Mouse (Mus musculus) heart, postnatal 14 days (tissue): ENCODE data around the gene Vgll4. TPM values are rescaled to one million over a fixed set of nuclear protein-coding genes. Genes with fewer than 3 reads are reported as not detected.
A peak's percentile ranks its signal among the peaks of the same experiment; 100 is the strongest.

Source experiments
- DNase-seq, 2 experiments: peaks; one replicate each; pipeline ENCODE4 v3.0.0; 2021 to 2022
- intact Hi-C: fragments of 180-260 bp; cut with DNase I; formaldehyde crosslinking; loops from one replicate; pipeline ENCODE4 v1.15.1; 2025
- long read RNA-seq, 2 experiments: library from polyadenylated mRNA; stranded (forward); transcript quantifications; one replicate each; pipeline ENCODE4 v2.0.0; 2021
- total RNA-seq, 2 experiments: library from RNA; stranded (reverse); gene quantifications; 2 replicates each; pipeline ENCODE4 v1.2.3; 2021

Gene Vgll4
- total RNA-seq = 10 to 100 TPM; 28.4 to 29.5 TPM
- long read RNA-seq, experiment 1, partial matches to known transcripts = 0 of 6 reads
- long read RNA-seq, experiment 1, other reads (novel, unspliced or antisense) = 2 of 6 reads
- long read RNA-seq, experiment 2, partial matches to known transcripts = 0 of 2 reads
- long read RNA-seq, experiment 2, other reads (novel, unspliced or antisense) = 0 of 2 reads

DNA sequence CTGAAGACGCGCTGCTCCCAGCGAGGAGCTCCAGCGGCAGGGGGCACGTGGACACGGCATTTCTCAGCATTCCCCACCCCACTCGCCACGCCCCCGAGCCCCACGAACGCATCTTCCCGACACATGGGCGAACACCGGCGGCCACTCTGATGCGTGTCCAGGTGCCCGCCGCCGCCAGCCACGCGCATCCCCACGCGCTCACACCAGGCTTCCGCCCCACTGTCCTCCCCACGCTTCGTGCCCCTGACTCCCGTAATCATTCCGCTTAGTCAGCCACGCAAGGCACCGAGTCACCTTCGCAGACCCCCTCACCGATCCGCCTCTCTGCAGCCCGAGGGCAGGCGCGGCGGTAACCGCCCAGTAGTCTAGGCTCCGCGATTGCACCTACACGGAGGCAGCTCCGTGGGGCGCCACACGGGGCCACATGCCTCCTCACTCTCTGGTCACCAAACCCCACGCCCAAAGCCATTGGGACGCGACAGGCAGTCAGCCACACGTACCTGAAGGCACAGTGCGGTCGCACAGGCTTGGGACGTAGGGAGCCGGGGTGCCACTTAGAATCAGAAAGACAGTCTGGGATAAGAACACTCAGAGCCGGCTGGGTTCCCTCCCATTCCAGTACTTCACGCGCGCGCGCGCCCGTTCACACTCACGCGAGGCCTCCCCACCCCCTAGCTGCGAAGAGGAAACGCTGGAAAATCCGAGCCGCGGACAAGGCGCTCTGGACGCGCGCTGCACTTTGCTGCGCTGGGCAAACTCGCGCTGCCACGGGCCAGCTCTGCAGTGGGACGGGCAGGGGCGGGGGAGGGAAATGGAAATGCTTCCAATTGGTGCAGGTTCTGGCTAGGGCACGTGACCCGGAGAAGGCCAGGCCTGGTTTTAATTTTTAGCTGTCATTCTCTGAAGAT lies at the start of gene Vgll4:
TSS of gene Vgll4 (minus strand) at position 782 of the 908 bp plus-strand sequence.
- intact Hi-C loops = no loop called here
- peak; percentile 53 to 69 for DNase-seq

DNA sequence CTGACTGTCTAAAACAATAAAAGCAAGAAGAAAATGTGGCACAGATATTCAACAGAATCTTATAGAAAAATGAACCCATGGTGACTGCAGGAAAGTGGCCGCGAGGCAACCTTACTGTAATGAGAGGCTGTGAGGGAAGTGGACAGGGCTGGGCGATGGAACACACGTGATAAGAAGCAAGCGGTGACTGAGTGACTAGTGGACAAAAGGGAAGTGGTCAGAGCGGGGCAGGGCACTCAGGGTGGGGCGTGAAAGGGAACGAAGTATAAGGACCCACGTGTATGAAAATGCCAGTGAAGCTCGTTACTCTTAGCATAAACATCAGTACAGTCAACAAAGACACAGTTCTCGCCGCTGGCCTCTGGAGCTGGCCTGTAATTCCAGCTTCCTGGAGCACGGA lies 45.7 kb upstream of the Vgll4 start:
- no peak for DNase-seq
- intact Hi-C loops = no loop called here

DNA sequence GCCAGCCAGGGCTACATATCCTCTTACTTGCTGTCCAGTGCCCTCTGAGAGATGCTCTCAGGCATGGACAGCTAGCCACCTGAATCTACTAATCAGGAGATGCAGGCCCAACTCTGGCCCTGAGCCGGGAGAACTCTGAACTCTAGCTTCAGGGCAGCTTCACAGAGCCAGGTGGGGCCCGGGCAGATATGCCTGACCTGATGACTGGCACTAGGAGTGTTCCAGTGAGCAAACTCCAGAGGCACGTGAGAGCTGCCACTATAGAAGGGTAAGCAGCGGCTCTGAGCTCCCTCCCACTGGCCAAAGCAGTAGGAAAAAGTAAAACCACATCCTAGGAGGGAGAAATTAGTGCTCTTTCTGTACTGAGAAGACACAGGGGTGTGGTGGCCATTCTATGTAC lies 43.8 kb upstream of the Vgll4 start:
- no peak for DNase-seq
- intact Hi-C loops = no loop called here

DNA sequence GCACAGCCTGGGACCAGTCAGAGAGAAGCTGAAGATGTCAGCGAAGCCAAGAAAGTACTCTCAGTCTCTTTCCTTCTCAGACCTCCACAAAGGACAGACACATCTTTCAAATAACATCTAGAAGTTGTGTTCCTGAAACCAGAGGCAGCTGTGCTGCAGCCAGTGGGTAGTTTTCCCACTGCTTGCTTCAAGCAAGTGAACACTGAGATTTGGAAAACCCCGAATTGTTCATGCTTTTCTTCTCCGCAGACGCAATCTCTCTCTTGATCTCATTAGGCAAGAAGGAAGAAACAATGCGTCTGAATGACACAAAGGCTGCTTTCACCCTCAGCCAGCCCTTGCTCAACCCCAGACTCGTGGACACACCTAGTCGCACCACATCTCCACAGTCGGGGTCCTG lies 42.0 kb upstream of the Vgll4 start:
- no peak for DNase-seq
- intact Hi-C loops = no loop called here

DNA sequence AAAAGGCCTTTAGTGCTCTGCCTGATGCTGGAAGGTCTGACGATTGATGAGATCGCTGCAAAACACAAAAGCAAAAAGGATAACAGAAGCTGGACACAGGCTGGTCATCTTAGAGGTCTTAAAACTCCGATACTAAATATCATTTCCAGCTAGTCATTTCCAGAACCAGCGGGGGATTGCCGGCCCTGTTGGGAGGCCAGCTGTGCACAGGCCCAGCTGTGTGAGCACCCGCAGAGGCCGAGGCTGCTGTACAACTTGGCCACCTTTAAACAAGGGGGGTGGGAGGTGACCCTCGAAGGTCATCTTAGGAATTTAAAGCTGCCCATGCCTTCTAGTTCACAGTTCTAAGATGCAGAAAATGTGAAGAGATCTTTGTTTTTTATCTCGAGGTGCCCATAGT lies 41.0 kb upstream of the Vgll4 start:
- intact Hi-C loops = no loop called here
- DNase-seq = no peak

DNA sequence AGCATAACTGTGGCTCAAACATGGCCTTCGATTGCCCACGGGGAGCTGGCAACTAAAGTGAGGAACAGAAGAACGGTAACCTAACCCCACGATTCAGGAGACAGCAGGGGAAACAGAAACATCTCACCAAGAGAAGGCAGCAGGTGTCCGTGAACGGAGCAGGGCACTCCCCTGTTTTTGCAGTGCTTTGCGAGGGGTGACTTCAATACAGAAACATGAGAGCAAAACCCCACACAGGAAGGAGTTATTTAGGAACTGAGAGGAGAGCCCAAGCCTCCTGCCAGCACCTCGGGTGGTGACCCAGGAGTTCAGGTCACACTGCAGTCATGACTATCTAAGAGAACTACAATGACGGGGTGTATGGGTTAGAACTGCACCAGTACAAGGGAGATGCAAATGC lies 40.5 kb upstream of the Vgll4 start:
- no peak for DNase-seq
- intact Hi-C loops = no loop called here

DNA sequence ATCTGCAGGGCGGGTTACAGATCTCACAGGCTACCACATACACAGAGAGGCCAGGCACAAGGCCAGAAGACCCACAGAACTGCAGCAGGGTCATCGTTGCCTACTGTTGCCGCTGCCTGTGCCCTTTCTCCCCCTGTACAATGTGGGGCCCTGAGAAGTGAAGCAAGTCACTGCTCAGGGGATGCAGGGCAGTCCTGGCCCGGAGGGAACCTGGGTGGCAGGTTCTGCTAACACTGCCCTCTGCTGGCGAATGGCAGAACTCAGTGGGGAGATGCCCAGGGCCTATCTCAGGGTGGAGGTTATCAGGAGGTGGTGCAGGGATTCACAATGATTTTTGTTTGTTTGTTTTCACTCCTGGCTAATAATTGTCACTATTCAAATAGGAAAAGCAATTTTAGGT lies 37.9 kb upstream of the Vgll4 start:
- intact Hi-C loops = loop anchor here (1.0 to 2.0 kb wide), 2 partner anchors 79 to 283 kb away; no protein-coding TSS in a partner anchor
- DNase-seq = peak; percentile 79 to 90

DNA sequence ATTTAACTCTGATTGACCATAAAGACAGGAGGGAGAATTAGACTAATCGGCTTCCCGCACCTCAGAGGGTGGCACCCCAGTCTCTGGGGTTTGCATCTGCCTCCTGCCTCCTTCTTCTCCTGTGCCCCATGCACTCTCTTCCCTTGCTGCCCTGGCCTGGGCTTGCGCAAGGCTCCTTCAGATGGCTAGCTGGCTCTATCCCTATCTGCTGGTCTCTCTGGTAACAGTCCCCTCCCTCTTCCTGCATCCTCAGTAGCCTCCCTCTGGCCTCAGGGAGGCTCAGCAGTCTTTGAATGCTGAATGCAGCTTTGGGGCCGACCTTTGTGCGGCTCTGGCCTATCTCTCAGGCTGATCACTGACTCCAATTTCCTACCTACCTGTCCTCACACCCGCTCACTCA lies 37.2 kb upstream of the Vgll4 start:
- intact Hi-C loops = loop anchor here (1.0 to 2.0 kb wide), 2 partner anchors 79 to 282 kb away; no protein-coding TSS in a partner anchor
- peak; percentile 50 to 62 for DNase-seq

DNA sequence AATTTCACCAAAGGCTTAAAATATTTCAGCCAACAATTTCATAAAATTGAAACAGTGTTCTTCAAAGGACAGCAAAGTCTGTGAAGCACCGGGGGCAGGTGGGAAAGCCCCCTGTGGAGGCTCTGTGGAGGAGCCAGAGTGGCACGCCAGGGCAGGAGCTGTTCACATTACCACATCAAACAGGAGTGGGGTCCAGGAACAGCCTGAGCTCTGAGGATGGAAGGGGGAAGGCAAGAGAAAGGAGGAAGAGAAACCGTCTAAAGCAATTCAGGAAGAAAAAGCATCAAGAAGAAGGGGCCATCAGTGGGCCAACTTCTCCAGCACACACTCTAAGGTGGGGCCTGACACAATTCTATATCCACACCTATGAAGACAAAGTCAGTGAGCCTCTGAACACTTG lies 36.3 kb upstream of the Vgll4 start:
- intact Hi-C loops = loop anchor here (2.0 kb wide), 1 partner anchor 281 kb away; no protein-coding TSS in a partner anchor
- no peak for DNase-seq

DNA sequence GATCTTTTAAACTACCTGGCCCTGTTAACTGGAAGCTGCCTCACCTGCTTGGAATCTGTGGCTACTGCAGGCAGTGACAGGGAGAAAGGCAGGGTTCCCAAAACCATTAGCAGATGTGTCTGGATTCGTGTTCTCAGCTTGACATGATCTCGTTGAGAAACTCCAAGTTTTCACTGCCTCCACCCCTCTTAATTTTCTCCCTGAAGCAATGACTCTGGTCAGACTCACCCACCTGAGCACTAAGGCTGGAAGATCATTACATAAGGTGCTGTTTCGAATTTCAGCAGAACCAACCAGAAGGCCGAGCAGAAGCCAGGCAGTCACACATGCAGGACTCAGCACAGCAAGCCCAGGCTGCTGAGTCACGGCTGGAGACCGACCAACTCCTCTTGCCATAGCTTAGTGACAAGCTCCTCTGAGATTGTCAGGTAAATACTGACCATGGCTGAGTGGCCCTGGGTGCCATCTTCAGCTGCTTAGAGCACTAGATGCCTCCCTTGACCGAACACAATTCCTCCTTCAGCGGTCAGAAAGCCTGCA lies 35.6 kb upstream of the Vgll4 start:
- intact Hi-C loops = no loop called here
- no peak for DNase-seq

DNA sequence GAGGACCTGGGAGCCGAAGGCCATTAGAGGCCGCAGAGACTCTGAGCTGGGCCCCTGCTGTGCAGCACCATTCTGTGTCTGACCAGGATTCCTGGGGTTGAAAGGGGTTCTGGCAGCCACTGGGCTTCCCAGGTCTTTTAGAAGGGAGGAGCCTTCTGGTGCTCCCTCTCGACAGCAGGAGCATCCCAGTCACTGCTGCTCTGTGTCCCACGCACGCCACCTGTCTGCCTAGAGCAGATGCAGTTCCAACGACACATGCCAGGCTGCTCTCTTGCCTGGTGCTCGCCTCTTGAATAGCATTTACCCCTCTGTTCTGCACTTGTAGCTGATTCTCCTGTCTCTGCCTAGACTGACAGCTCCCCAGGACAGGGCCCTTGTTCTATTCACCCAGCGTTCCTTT lies 34.8 kb upstream of the Vgll4 start:
- intact Hi-C loops = no loop called here
- DNase-seq = no peak

DNA sequence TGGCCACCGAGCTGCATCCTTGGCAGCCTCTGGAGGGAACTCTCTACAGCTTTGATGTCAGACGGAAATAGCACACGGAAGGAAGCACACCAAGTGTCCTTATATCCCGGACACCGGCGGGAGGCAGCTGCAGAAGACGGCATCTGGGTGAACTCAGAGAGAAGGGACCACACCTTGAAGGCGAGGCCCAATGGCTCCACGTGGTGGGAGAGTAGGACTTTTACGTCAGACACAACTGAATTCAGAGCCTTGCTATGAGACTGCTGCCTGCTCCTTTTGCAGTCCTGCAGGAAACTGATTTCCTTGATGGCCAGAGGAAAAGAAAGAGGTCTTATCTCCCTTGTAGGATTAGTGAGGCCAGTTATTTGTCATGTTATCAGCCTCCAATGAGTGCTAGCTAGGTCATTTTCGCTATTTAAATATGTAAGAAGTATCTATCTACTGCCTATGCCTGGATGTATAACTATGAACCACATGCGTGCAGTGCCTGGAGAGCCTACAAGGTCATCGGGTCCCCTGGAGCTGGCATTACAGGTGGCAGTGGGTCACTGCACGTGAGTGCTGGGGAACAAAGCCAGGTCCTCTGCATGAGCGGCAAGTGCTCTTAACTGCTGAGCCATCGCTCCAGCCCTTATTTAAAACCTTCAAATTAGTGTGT lies 28.7 kb upstream of the Vgll4 start:
- intact Hi-C loops = no loop called here
- no peak for DNase-seq

DNA sequence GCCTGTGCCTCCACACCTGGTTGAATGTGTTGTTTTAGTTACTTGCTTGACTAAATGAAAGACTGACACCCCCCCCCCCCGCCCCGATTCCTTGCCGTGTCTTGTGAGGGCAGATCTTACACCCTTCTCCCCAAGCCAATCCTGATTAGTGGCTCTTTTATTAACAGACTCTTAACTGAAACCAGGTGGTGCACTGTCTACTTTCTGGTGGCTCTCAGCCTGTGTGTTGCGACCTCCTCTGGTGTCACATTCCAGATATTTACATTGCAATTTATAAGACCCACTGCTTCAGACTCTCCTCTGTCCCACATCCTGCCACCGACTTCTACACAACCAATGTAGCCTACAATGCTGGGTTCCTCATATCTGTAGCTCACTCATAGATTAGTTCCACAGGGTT lies 27.7 kb upstream of the Vgll4 start:
- no peak for DNase-seq
- intact Hi-C loops = no loop called here

DNA sequence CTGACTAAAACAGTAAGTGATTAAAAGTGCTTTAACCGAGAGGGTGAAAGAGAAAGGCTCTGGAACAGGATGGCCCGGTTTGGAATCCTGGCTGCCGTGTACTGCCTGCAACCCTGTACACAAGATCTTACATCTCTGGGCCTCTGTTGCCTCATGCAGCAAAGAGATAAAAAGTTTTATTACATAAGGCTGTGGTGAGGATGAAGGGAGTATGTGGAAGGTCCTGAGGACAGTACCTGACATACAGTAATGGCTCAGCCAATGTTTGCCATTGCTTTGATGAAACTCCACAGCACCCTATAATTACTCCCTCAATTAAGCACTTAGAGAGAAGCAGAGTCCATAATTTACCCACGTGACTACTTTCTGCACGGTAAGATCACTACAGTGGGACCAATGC lies 27.1 kb upstream of the Vgll4 start:
- DNase-seq = no peak
- intact Hi-C loops = no loop called here

DNA sequence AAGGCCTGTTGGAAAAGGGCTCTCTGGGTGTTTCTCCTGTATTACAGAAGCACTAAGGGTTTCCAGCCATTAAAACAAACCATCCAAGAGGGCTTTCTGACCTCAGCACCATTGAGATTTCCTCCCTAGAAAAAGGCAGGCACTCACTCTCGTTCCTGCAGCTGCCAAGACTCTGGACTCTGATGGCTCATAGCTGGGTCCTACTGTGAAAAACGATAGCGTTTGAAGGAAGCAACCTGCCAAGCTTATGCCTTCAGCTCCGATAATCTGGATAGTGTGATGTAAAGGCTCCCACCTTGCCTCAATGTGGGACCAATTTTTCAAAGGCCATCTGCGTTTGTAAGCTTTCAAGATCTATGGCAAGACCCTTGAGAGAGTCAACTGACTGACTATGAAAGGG lies 24.3 kb upstream of the Vgll4 start:
- DNase-seq = peak in 1 of 2 experiments; percentile 34
- intact Hi-C loops = no loop called here

DNA sequence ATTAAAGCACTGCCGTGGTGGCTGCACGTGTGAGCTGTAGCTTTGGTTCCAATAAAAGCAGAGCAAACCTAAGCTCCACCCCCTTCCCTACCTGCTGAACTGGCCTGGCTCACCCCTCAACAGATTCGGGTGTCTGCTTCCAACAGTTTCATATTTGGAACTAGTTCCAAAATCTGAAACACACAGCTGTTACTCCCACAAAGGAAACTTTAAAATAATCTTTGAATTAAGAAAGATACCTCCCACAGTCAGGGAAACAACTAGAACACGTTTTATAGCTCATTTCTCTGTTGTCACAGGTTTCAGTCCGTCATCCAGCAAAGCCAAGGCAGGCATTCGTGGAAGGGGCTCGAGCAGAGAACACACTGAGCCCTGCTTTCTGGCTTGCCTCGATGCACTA lies 23.9 kb upstream of the Vgll4 start:
- DNase-seq = no peak
- intact Hi-C loops = no loop called here

DNA sequence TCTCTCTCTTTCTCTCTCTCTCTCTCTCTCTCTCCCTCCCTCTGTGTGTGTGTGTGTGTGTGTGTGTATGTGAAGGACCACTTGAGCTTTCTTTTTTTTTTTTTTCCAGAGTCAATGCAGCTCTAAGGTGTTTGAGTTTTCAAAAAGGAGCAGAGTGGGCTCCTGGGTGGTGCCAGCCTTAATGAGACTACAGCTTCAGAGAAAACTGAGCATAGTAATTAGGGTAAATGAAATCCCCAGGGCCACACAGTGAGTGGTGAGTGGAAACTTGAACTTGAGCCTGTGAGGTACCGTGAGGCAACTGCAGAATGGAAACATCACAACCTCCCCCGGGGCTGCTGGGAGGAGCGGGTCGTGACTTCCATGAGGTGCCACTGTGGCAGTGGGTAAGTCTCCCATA lies 22.1 kb upstream of the Vgll4 start:
- DNase-seq = no peak
- intact Hi-C loops = no loop called here

DNA sequence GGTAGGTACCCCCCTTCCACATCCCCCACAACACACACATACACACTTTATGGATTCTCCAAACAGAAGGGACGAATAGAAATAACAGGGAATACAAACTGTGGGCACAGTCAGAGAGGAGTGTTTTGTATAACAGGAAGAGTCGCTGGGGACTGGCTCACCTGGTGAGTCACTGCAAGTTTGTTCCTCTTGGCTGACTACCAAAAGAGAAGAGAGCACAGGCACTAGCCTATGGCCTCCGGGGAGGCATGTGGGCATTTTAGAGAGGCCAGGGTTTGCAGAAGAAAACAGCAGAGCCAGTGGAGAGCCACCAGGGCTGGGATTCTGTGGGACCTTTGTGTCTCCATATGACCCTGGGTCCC lies 18.8 kb upstream of the Vgll4 start:
- no peak for DNase-seq
- intact Hi-C loops = no loop called here

DNA sequence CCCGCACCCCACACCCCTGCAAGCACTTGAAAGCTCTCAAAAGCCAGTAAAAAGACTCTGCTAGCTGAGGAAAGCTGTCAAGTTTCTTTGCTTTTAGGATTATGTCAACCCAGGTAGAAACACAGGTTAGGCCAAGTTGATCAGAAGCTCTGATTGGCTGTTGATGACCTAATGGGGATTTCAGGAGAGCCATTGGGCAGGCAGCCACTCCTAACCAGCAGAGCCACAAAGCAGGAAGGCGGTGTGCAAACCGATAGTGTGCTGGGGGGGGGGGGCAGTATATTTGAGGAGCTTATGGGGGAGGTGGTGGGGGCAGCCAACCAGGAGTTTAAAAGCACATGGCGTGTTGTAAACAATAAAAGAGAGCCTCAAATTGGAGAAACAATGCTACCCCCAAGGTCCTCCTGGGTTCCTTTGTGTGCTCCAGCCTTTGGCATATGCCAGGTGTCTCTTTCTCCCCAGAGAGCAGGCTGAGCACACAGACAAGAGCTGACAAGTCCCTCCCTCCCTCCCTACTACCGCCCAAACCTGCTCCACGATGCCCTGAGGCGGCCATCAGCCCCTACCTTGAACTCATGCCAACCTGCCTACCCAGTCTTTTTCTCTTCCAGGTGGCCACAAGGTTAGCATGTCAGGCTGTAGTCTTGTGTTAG lies 18.3 kb upstream of the Vgll4 start:
- intact Hi-C loops = no loop called here

DNA sequence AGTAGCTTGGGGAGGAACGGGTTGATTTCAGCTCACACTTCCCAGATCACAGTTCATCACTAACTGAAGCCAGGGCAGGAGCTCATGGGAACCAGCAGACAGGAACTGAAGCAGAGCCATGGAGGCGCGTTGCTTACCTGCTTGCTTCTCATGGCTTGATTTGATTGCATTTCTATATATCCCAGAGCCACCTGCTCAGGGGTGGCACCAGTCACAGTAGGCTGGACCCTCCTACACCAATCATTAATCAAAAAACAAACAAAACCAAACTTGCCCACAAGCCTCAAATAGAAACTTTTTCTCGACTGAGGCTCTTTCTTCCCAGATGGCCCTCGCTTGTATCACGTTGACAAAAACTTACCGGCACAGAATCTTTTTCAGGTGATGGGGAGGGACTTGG lies 12.9 kb upstream of the Vgll4 start:
- intact Hi-C loops = no loop called here
- DNase-seq = no peak

More for the DNA sequence above, 18.3 kb upstream of the Vgll4 start:
- DNase-seq = no peak

DNA sequence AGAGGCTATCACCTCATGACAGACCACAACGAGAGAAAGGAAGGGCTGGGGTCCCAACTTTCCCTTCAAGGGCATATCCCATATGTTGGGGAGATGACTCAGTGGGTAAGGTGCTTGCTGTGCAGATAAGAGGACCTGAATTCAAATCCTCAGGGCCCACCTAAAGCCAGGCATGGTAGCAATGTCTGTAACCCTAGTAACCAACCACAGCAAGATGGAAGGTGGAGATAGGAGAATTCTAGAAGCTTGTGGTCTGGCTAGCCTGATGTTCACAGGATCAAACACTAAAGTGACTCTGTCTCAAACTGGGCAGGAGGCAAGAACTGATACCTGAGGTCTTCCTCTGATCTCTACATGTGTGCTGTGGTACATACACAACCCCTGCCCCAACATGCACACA lies 9.9 kb upstream of the Vgll4 start:
- intact Hi-C loops = no loop called here

More for the DNA sequence above, 9.9 kb upstream of the Vgll4 start:
- no peak for DNase-seq
